Mouse (Mus musculus) lung, adult 2 months (tissue): ENCODE results near the gene Fndc9. TPM values are rescaled to one million over a fixed set of nuclear protein-coding genes. Genes with fewer than 3 reads are reported as not detected.

ENCODE experiments used
- DNase-seq: peaks from one replicate; pipeline ENCODE4 v3.0.0; 2022
- H3K4me1 ChIP-seq: fragments of 200-500 bp; 2 replicates; pipeline ENCODE4 v1.6.1; 2011; ENCODE audit warnings: low read length; ENCODE audit not compliant: control insufficient read depth, insufficient read depth
- H3K4me3 ChIP-seq: fragments of 200-500 bp; replicated peaks from 2 replicates; pipeline ENCODE3; 2011; ENCODE audit warnings: low read depth, mild to moderate bottlenecking, control low read depth, low read length; ENCODE audit errors: extremely low read depth
- CTCF ChIP-seq: fragments of 200-500 bp; IDR thresholded peaks from 2 replicates; pipeline ENCODE4 v1.5.1; 2011; ENCODE audit warnings: mild to moderate bottlenecking, low read length, control low read depth; ENCODE audit not compliant: insufficient read depth
- POLR2A ChIP-seq: fragments of 200-500 bp; IDR thresholded peaks from 2 replicates; pipeline ENCODE4 v1.6.1; 2011; ENCODE audit warnings: low read depth, mild to moderate bottlenecking, control low read depth, low read length, borderline replicate concordance; ENCODE audit errors: extremely low read depth
- WGBS: fragments of 180-500 bp; shearing (Covaris S2); methylation state at CpG from one replicate; pipeline ENCODE4 v1.1.7; 2018; 5-methylcytosine and 5-hydroxymethylcytosine counted together
- polyA plus RNA-seq: library from polyadenylated mRNA; depleted of rRNA; stranded (reverse); fragments of >200 nt; gene quantifications from 2 replicates; pipeline ENCODE4 v1.2.3, GENCODE M21; 2012; rRNA removed

The Fndc9 gene
- polyA plus RNA-seq, 1 experiment: 2.6 TPM

- no peak for TF ChIP-seq POLR2A
- no peak for TF ChIP-seq CTCF
- no peaks in the 10 kb centered on the region for H3K4me1 ChIP-seq
- no peak for DNase-seq
- WGBS: 51% methylated on average over 5 of the region's 5 CpGs
- H3K4me3 ChIP-seq: no peak overlapping the region
Observed at GRCm38 (mm10) chr11:46288091-46288490, 52.8 kb downstream of the Fndc9 start.

DNA sequence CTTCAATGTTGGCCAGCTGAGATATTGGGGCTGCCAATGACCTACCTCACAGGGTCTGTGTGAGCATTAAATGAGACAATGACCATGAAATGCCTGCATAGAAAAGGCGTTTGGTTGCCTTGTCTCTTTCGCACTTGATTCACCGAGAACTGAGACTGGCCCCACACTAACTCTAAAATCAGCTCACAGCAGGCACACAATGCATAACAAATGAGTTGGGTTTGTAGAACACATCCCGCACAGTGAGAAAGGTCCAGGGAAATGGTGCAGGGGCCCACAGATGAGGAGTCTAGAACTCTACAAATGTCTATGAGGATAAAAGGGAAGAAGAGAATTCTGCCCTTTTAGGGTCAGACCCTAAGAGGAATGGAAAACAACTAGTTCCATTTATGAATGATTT is 53.7 kb downstream of the Fndc9 start:
- Histone ChIP-seq H3K4me1 (no peaks in the 10 kb centered on the region), H3K4me3 (no peak overlapping the region)
- TF ChIP-seq CTCF (no peak), POLR2A (no peak)
- DNase-seq: no peak
- 87% methylated on average over 4 of the region's 4 CpGs for WGBS

Other genes with a start within 250 kb of the Fndc9 start
- 16.8 and 19.8 TPM in 2 replicates for gene Gm12166, start 183.2 kb upstream of the Fndc9 start, polyA plus RNA-seq
- gene Adam19, start 179.5 kb upstream of the Fndc9 start, polyA plus RNA-seq: 24.3 and 29.4 TPM in 2 replicates
- 0.51 and 7.1 TPM in 2 replicates for gene Nipal4, start 69.0 kb upstream of the Fndc9 start, polyA plus RNA-seq
- 5.5 and 9.3 TPM in 2 replicates for gene Cyfip2, start 77.3 kb downstream of the Fndc9 start, polyA plus RNA-seq
- gene Itk, start 154.0 kb downstream of the Fndc9 start, polyA plus RNA-seq: 1.4 and 1.7 TPM in 2 replicates
- 0.14 and 0.41 TPM in 2 replicates for gene Fam71b, start 161.0 kb downstream of the Fndc9 start, polyA plus RNA-seq
- gene Med7, start 201.4 kb downstream of the Fndc9 start, polyA plus RNA-seq: 12.0 and 14.5 TPM in 2 replicates
- gene Havcr2, start 219.4 kb downstream of the Fndc9 start, polyA plus RNA-seq: 1.7 and 1.8 TPM in 2 replicates